Mouse (Mus musculus) gastrocnemius, adult 18-20 months (tissue): ENCODE data around the gene Tjp2. TPM values are rescaled to one million over a fixed set of nuclear protein-coding genes. Genes with fewer than 3 reads are reported as not detected.
"Not testable (repeated sequence)": the region's sequence is repeated elsewhere in the genome, so short reads cannot be mapped to it uniquely, and the experiment has no call there.

ENCODE experiments used
- DNase-seq: peaks from one replicate; pipeline ENCODE4 v3.0.0; 2021; ENCODE audit warnings: low spot score
- total RNA-seq, 2 experiments: library from RNA; stranded (reverse); gene quantifications; 2 replicates each; pipeline ENCODE4 v1.2.3; 2021

The Tjp2 gene
- total RNA-seq, 2 experiments from 2014 or later = 2.9 to 5.2 TPM

- no peak for DNase-seq
Measured at GRCm38 (mm10) chr19:24223851-24224251, 979 bp downstream of the Tjp2 start.

- no peak for DNase-seq
Measured at GRCm38 (mm10) chr19:24221455-24221854, 3.4 kb downstream of the Tjp2 start.

GRCm38 (mm10) chr19:24220795-24221445, 3.9 kb downstream of the Tjp2 start:
- no peak for DNase-seq

GRCm38 (mm10) chr19:24219011-24219410, 5.8 kb downstream of the Tjp2 start:
- DNase-seq = no peak

GRCm38 (mm10) chr19:24218291-24218690, 6.5 kb downstream of the Tjp2 start:
- DNase-seq = no peak

GRCm38 (mm10) chr19:24217851-24218250, 7.0 kb downstream of the Tjp2 start:
- no peak for DNase-seq

GRCm38 (mm10) chr19:24216771-24217170, 8.1 kb downstream of the Tjp2 start:
- DNase-seq = no peak

GRCm38 (mm10) chr19:24214939-24215338, 9.9 kb downstream of the Tjp2 start:
- DNase-seq = no peak

GRCm38 (mm10) chr19:24213299-24213698, 11.5 kb downstream of the Tjp2 start:
- DNase-seq = no peak

- no peak for DNase-seq
Measured at GRCm38 (mm10) chr19:24212552-24213249, 12.1 kb downstream of the Tjp2 start.

GRCm38 (mm10) chr19:24211168-24211567, 13.7 kb downstream of the Tjp2 start:
- no peak for DNase-seq

GRCm38 (mm10) chr19:24209516-24209915, 15.3 kb downstream of the Tjp2 start:
- no peak for DNase-seq

- no peak for DNase-seq
Measured at GRCm38 (mm10) chr19:24207967-24208366, 16.9 kb downstream of the Tjp2 start.

- no peak for DNase-seq
Measured at GRCm38 (mm10) chr19:24205001-24205400, 19.8 kb downstream of the Tjp2 start.

- DNase-seq = no peak
Measured at GRCm38 (mm10) chr19:24201848-24202247, 23.0 kb downstream of the Tjp2 start.

GRCm38 (mm10) chr19:24200566-24200965, 24.3 kb downstream of the Tjp2 start:
- no peak for DNase-seq

GRCm38 (mm10) chr19:24198676-24199303, 26.0 kb downstream of the Tjp2 start:
- DNase-seq = no peak

- DNase-seq = no peak
Measured at GRCm38 (mm10) chr19:24197338-24197737, 27.5 kb downstream of the Tjp2 start.

- DNase-seq = no peak
Measured at GRCm38 (mm10) chr19:24195224-24195623, 29.6 kb downstream of the Tjp2 start.

- no peak for DNase-seq
Measured at GRCm38 (mm10) chr19:24194216-24194615, 30.6 kb downstream of the Tjp2 start.

GRCm38 (mm10) chr19:24192946-24193345, 31.9 kb downstream of the Tjp2 start:
- DNase-seq = no peak

- no peak for DNase-seq
Measured at GRCm38 (mm10) chr19:24187791-24188190, 37.0 kb downstream of the Tjp2 start.

GRCm38 (mm10) chr19:24187358-24187757, 37.5 kb downstream of the Tjp2 start:
- DNase-seq = not testable (repeated sequence)
